Mouse (Mus musculus) heart, adult 2 months (tissue): ENCODE data around the gene Ttc28.

Source experiments
- CTCF ChIP-seq: fragments of 200-600 bp; IDR thresholded peaks from 2 replicates; pipeline ENCODE4 v1.8.1; 2022; ENCODE audit warnings: antibody characterized with exemption, mild to moderate bottlenecking, moderate library complexity
- EP300 ChIP-seq: fragments of 200-500 bp; IDR thresholded peaks from 2 replicates; pipeline ENCODE4 v1.6.1; 2011; ENCODE audit warnings: low read depth, low read length, control low read depth; ENCODE audit not compliant: insufficient read depth
- POLR2A ChIP-seq: fragments of 200-500 bp; IDR thresholded peaks from 2 replicates; pipeline ENCODE4 v1.6.1; 2011; ENCODE audit warnings: mild to moderate bottlenecking, low read depth, low read length, control low read depth; ENCODE audit not compliant: insufficient read depth

GRCm38 (mm10) chr5:110898785-110899184, 19.2 kb downstream of the Ttc28 start:
- TF ChIP-seq CTCF (no peak), EP300 (no peak), POLR2A (no peak)
